Mouse (Mus musculus): ENCODE results near the gene Ildr2.

Ildr2 gene

DNA sequence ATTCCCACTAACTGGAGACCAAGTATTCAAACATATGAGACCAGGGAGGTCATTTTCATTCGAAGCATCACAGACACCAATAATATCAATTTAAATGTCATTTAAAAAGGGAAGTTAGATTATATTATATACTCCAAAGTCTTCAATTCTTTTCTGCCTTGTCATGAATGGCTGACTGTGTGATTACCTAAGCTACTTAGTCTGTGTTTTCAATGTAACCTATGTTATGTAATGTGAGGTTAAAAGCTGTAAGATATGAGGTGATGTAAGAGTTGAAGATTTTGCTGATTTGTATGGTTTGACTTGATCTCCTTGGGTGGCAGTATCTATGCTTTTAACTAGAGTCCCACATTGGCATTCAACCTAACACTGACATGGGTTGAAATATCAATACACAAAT is 88.6 kb downstream of the Ildr2 start:
- DNase-seq (ENCODE audit: low read depth): no peak

DNA sequence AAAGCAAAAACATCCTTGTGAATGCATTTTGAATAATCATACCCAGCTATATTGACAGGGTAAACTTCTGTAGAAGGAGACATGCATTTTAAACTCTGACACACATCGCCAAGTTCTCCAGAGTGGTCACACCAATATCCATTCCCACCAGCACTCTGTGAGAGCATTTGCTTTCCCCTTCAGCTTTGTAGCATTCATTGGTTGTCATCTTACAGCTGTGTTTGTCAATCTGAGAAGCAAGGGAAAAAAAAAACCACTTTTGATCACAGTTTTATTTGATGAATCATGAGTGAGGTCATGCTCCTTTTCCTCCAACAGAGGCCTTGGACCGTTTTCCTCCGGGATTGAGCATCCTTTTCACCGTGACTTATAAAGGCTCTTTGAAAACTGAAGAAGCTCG is 89.6 kb downstream of the Ildr2 start:
- no peak for DNase-seq (ENCODE audit: low read depth)

DNA sequence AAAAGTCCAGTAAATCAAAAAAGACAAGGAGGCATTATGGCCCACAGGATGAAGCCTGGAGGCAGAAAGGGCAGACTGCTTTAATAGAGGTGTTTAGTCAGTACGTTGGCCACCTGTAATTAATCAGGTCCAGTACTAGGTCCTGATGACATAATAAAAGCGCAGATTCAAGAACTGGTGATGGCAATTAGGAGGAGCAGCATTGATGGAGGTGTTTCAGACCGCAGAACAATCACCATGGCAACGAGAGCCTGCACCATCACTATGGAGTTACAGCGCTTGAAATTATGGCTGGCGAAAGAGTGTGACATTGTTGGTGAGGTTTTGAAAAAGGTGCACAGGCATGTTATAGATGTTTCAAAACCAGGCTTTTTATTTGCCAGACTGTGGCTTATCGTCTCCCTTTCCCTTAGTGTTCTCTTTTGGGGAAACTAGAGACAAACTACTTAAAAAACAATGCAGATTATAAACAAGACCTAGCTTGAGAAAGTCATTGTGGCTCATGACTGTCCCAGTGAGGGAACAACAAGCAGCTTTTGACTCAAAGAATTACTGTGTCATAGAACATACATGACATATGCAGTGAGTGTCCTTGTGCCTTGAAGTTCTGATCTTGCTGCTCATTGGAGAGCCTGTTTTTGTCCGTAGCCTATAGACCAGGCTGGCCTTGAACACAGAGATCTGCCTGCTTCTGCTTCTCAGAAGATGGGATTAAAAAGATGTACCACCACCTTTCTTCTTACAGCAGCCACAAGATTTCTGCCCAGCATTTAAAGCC is 90.5 kb downstream of the Ildr2 start:
- DNase-seq (ENCODE audit: low read depth): no peak

DNA sequence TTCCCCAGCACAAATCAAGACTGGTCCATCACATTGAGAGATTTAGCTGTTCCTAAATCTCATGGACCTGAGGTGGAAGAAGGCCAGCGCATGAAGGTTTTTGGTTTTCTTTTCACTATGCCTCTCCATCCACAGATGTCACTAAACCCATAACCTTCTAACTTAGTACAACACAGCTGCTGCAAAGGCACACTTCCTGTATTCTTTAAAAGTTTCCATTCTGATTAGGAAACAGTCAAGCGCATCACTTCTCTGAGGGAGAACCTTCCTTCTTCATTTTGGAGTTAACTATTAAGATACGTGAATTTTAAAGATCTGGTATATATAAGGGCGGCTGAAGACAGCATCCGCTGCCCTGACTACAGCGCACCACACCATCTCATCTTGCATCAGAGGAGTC is 91.7 kb downstream of the Ildr2 start:
- no peak for DNase-seq (ENCODE audit: low read depth)

DNA sequence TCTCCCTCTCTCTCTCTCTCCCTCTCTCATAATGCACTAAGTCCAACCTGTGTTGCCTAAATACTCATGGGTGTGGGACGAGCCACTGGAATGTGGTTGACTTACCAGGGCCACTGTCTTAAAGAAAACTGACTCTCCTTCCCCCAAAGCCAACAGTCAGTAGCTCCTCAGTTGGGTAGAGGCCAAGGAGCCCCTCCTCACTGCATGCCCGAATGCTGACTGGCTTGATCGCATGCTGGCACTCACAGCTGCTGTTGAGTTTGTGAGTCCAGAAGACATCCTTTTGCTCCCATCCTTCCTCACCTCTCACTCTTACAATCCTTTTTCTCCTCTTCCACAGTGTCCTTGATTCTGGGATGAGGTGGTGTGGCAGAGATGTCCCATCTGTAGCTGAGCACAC is 93.0 kb downstream of the Ildr2 start:
- no peak for DNase-seq (ENCODE audit: low read depth)

DNA sequence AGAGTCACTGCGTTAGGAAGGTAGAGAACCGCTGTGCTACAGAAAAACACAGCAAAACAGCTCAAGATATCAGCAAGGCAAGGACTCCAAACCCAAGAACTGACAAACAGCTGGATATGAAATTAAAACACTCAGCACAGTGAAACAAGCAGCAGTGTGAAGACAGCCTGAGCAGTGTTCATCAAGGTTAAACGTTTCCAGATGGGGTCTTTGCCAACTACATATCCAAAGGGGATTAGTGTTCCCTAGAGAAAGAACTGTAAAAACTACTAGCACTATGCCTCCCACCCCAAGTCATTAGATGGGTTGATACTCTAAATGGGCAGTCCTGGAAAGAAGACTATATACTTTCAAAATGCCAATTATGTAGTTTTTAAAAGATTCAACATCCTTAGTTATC is 95.4 kb downstream of the Ildr2 start:
- no peak for DNase-seq (ENCODE audit: low read depth)

DNA sequence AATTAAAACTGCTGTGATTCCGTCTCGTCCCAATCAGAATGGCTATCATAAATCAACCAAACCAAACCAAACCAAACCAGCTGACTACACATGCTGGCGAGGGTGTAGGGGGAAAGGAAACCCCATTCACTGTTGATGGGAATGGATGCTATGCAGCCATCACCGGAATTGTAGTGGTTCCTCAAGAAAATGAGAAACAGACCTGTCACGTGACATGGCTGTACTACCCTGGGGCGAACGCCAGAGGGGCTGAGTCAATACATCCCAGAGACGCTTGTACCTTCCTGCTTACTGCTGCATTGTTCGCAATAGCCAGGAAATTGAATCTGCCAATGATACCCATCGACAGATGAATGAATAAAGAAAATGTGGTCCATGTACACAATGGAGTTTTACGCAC is 95.8 kb downstream of the Ildr2 start:
- no peak for DNase-seq (ENCODE audit: low read depth)

DNA sequence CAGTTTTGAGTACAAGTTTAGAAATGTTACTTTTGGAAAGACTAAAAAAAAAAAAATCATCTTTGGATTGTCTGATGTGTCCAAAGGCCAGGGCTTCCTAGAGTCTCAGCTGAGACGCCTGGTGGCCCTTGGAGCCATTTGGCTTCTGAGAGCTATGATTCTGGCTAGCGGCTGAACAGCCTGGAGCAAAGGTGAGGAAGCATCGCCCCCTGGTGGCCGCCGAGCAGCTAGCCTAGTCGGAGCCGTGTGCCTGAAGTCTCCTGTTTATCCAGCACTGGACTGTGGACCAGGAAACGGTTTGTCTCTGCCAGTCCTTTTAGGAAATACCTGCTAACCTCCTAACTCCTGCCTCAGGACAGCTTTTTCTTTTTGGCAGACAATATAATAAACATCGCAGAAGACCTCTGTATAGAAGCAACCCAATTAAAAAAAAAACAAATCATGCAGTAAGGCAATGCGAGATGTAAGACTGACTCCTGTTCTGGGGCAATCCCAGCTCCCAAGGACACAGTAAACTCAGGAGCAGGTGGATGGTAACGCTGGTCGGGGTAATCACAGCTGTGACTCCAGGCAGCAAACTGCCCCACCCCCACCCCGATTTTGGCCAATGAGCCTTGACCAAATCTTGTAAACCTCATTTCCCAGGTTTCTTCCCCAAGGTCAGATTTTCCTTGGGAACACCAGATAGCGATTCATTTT is 106.4 kb downstream of the Ildr2 start:
- no peak for DNase-seq (ENCODE audit: low read depth)

DNA sequence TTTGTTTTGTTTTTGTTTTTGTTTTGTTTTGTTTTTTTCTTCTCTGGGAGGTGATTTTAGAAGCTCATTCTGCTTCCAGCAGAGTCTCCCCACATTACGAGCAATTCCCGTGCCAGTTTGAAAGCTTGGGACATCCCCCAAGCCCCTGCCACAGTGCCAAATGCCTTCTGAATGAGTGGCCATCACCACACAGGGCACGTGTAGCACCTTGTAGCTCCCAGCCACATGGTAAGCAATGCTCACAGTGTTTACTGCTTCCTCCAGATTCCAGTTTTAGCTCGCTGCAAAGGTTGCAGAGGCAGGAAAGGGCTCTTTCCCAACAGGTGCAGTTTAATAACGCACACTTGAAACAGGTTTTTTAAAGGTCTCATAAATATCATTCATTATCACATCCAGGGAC is 107.0 kb downstream of the Ildr2 start:
- no peak for DNase-seq (ENCODE audit: low read depth)

DNA sequence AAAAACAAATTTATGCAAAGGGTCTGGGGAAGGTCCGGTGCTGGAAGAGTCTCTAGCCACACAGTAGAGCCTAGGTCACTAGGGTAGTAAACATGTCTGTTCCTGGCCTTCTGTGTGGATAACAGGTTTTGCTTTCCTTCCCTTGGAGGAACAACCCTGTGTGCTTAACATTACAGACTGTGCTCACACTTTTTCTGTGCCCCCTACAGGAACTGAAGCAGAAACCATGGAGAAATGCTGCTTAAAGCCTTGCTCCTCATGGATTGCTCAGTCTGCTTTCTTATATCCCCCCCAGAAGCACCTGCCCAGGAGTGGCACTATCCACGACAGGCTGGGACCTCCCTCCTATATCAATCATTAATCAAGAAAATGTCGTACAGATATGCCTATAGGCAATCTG is 107.9 kb downstream of the Ildr2 start:
- DNase-seq (ENCODE audit: low read depth): no peak

DNA sequence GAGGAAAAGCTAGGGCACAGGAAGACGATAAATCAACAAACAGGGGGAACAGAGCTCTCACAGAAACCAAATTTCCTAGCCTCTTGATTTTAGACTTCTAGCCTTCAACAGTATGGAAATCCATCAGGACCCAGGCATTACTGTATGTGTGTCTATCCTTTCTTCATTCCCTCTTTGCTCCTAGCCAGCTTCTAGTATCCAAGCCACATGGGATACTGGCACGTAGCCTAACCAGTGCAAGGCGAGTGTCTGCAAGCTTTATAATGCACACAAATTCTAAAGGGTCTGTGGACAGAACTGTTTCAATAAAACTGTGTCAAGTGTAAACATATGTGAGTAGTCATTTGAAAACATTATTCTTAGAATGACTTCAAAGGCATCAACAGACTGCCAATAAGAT is 108.7 kb downstream of the Ildr2 start:
- no peak for DNase-seq (ENCODE audit: low read depth)

DNA sequence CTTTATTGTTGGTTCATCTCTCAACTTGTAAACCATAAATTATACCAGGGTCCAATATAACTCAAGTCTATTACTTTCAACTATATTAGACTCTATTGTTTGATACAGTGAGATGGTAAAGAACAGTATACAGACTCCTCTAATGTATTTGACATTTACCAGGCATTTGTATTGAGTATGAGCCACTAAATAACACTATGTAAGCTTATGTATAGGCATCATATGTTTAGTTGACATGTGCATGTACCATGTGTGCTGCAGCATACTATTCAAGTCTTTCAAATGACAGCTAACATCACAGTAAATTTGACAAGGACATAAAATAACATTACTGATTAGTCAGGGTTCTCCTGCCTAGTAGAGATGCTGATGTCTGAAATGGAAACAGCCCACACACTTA is 109.2 kb downstream of the Ildr2 start:
- DNase-seq (ENCODE audit: low read depth): no peak
